Mouse (Mus musculus) testis, adult 2 months (tissue): Measurements from ENCODE around the gene Serpinb13. TPM values are rescaled to one million over a fixed set of nuclear protein-coding genes. Genes with fewer than 3 reads are reported as not detected.

Experiments
- H3K27ac ChIP-seq: fragments of 200-500 bp; 2 replicates; pipeline ENCODE4 v1.5.1; 2012; ENCODE audit warnings: low read depth, low read length; ENCODE audit not compliant: control insufficient read depth, insufficient read depth
- H3K27me3 ChIP-seq: fragments of 200-500 bp; 2 replicates; pipeline ENCODE4 v1.6.1; 2012; ENCODE audit warnings: mild to moderate bottlenecking, low read length, moderate library complexity; ENCODE audit not compliant: control insufficient read depth, insufficient read depth
- H3K36me3 ChIP-seq: fragments of 200-500 bp; 2 replicates; pipeline ENCODE4 v1.6.1; 2012; ENCODE audit warnings: mild to moderate bottlenecking, low read length; ENCODE audit not compliant: control insufficient read depth, insufficient read depth
- H3K4me1 ChIP-seq: fragments of 200-500 bp; 2 replicates; pipeline ENCODE4 v1.6.1; 2012; ENCODE audit warnings: low read length; ENCODE audit not compliant: control insufficient read depth, insufficient read depth
- H3K4me3 ChIP-seq: fragments of 200-500 bp; 2 replicates; pipeline ENCODE4 v1.5.1; 2012; ENCODE audit warnings: low read depth, mild to moderate bottlenecking, low read length, moderate library complexity, mixed read lengths; ENCODE audit not compliant: control insufficient read depth
- CTCF ChIP-seq: fragments of 200-500 bp; IDR thresholded peaks from 2 replicates; pipeline ENCODE4 v1.5.1; 2012; ENCODE audit warnings: low read depth, mild to moderate bottlenecking, inconsistent platforms, low read length, moderate library complexity; ENCODE audit not compliant: control insufficient read depth, insufficient read depth, insufficient replicate concordance
- POLR2A ChIP-seq: fragments of 200-500 bp; IDR thresholded peaks from 2 replicates; pipeline ENCODE4 v1.6.1; 2012; ENCODE audit warnings: low read depth, mild to moderate bottlenecking, inconsistent platforms, low read length, moderate library complexity; ENCODE audit not compliant: control insufficient read depth
- polyA plus RNA-seq: library from polyadenylated mRNA; depleted of rRNA; stranded (reverse); fragments of >200 nt; gene quantifications from 2 replicates; pipeline ENCODE4 v1.2.3, GENCODE M21; 2012; rRNA removed

Gene Serpinb13
- not detected in 2 replicates for polyA plus RNA-seq

- Histone ChIP-seq H3K27me3 (no peaks in the 10 kb centered on the region), H3K27ac (no peak within 1 kb of the TSS), H3K4me3 (no peak within 1 kb of the TSS), H3K4me1 (no peaks in the 10 kb centered on the region), H3K36me3 (no peaks in the 10 kb centered on the region)
- TF ChIP-seq POLR2A: no peak
- TF ChIP-seq CTCF: no peak
These were observed at the start of gene Serpinb13 for GRCm38 (mm10) chr1:106980684-106981083. Gene Serpinb13, plus strand, starts transcription at chr1:106980984.

- no peak for TF ChIP-seq CTCF
- no peak for TF ChIP-seq POLR2A
- H3K36me3 ChIP-seq: no peaks in the 10 kb centered on the region
These were observed 48.8 kb upstream of the Serpinb13 start for GRCm38 (mm10) chr1:106931954-106932353.

GRCm38 (mm10) chr1:106933658-106934057 is 47.1 kb upstream of the Serpinb13 start:
- Histone ChIP-seq H3K4me1 (no peaks in the 10 kb centered on the region), H3K27ac (no peak overlapping the region), H3K27me3 (no peaks in the 10 kb centered on the region), H3K4me3 (no peak overlapping the region), H3K36me3 (no peaks in the 10 kb centered on the region)
- no peak for TF ChIP-seq POLR2A
- TF ChIP-seq CTCF: no peak

More at GRCm38 (mm10) chr1:106931954-106932353, 48.8 kb upstream of the Serpinb13 start:
- Histone ChIP-seq H3K27me3 (no peaks in the 10 kb centered on the region), H3K27ac (no peak overlapping the region), H3K4me1 (no peaks in the 10 kb centered on the region), H3K4me3 (no peak overlapping the region)

- Histone ChIP-seq H3K36me3 (no peaks in the 10 kb centered on the region), H3K27ac (no peak within 1 kb of the TSS), H3K4me3 (no peak within 1 kb of the TSS), H3K4me1 (no peaks in the 10 kb centered on the region), H3K27me3 (no peaks in the 10 kb centered on the region)
- TF ChIP-seq CTCF: no peak
- TF ChIP-seq POLR2A: no peak
These were observed 46.5 kb upstream of the Serpinb13 start, which contains the start of gene Serpinb12 for GRCm38 (mm10) chr1:106934265-106934664. Gene Serpinb12, plus strand, starts transcription at chr1:106934449.

GRCm38 (mm10) chr1:106947217-106947616 is 33.6 kb upstream of the Serpinb13 start:
- no peak overlapping the region for H3K27ac ChIP-seq
- no peaks in the 10 kb centered on the region for H3K27me3 ChIP-seq
- TF ChIP-seq POLR2A: no peak
- TF ChIP-seq CTCF: no peak
- no peak overlapping the region for H3K4me3 ChIP-seq
- H3K4me1 ChIP-seq: no peaks in the 10 kb centered on the region
- no peaks in the 10 kb centered on the region for H3K36me3 ChIP-seq

- Histone ChIP-seq H3K27me3 (no peaks in the 10 kb centered on the region), H3K36me3 (no peaks in the 10 kb centered on the region), H3K27ac (no peak overlapping the region), H3K4me3 (no peak overlapping the region), H3K4me1 (no peaks in the 10 kb centered on the region)
- TF ChIP-seq POLR2A (no peak), CTCF (no peak)
These were observed 20.8 kb upstream of the Serpinb13 start for GRCm38 (mm10) chr1:106959981-106960380.

GRCm38 (mm10) chr1:106961023-106961422 is 19.8 kb upstream of the Serpinb13 start:
- Histone ChIP-seq H3K4me1 (no peaks in the 10 kb centered on the region), H3K27ac (no peak overlapping the region), H3K27me3 (no peaks in the 10 kb centered on the region), H3K4me3 (no peak overlapping the region), H3K36me3 (no peaks in the 10 kb centered on the region)
- TF ChIP-seq POLR2A: no peak
- no peak for TF ChIP-seq CTCF

- H3K4me1 ChIP-seq: no peaks in the 10 kb centered on the region
- H3K27me3 ChIP-seq: no peaks in the 10 kb centered on the region
- no peak overlapping the region for H3K4me3 ChIP-seq
- no peak for TF ChIP-seq POLR2A
- TF ChIP-seq CTCF: no peak
- no peaks in the 10 kb centered on the region for H3K36me3 ChIP-seq
- H3K27ac ChIP-seq: no peak overlapping the region
These were observed 2.3 kb downstream of the Serpinb13 start for GRCm38 (mm10) chr1:106983092-106983491.
